Mouse (Mus musculus): ENCODE data around the gene Vstm5. TPM values are rescaled to one million over a fixed set of nuclear protein-coding genes. Genes with fewer than 3 reads are reported as not detected.
"Not testable (repeated sequence)": the region's sequence is repeated elsewhere in the genome, so short reads cannot be mapped to it uniquely, and the experiment has no call there.

Gene Vstm5
- total RNA-seq (2021): under 1 TPM; 0.12 to 0.13 TPM
- long read RNA-seq, experiment 1: 0 reads
- long read RNA-seq, experiment 2: 0 reads

DNA sequence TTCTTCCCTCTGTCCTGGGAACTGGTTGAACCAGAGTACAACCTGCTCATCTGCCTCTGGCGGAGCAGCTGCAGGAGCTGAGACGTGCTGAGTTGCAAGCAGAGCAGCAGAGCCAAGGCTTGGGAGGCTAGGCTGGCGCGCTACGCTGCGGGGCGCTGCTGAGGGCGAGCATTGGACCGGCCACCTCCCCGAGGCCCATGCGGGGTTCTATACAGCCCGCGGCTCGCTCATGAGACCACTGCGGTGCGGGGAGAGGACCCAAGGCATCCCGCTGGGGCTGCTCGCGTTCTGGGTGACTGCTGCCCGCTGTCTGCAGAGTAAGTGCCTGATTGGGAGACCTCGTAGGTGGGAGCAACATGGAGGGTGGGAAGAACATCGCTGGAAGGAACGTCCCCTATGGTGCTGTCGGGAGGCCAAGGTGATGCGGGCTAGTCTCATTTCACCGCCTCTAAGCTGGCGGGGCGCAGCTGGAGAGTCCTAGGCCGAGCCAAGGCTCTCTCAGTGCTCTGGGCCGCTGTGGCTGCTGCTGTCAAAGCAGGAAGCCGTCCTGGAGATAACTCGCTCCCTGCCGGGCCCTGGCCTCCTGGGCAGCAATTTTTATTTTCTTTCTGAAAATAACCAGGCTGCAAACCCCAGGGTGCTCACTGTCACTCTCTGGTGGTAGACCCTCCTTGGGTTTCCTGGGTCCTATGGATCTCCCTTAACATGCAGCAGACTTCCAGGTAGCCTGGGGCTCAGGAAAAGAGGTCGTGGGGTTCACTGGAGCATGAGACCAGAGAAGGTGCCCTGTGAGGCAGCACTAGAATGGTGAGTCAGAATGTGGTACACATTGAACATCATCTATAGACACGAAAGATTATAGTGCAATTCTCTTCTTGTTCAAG lies at the start of gene Vstm5:
Vstm5 (plus strand) TSS at position 4 of the 884 bp plus-strand sequence.
- intact Hi-C loops (cut with DNase I): no loop called here
- DNase-seq: no peak

DNA sequence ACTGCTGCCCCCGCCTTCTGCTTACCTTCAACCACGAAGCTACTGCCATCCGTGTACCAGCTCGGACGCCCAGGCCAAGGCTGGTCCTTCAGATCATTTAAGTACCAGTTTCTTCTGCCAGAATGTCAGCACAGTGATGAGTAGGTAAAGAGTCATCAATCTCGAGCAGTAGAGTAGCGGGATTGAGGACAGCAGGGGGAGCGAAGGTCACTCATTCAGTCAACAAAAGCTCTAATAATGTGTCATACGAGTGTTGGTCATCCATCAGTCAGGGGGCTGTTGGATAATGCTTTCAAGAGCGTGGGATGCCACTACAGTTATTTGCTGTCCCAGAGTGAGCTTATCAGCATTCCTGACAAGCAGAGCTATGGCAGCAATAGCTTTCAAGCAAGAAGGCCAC lies 44.0 kb upstream of the Vstm5 start:
- DNase-seq; intact Hi-C loops (cut with DNase I): not testable (repeated sequence)

DNA sequence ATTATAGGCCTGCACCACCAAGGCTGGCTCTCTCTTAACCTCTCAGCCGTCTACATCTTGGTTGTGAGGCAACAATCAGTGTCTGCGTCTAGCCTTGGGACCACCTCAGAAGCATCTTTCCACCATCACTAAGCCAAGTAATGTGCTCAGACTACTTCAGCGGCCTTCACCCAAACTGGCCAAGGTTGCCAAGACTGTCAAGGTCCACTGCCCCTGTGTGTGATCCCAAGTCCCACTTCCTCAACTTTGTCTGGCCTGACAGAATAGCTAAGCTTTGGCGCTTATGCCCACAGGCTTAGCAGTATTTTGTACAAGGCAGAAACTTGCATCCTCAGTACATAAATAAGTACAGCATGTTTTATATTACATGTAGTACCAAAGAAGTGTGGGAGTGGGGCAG lies 32.2 kb upstream of the Vstm5 start:
- intact Hi-C loops (cut with DNase I): no loop called here

DNA sequence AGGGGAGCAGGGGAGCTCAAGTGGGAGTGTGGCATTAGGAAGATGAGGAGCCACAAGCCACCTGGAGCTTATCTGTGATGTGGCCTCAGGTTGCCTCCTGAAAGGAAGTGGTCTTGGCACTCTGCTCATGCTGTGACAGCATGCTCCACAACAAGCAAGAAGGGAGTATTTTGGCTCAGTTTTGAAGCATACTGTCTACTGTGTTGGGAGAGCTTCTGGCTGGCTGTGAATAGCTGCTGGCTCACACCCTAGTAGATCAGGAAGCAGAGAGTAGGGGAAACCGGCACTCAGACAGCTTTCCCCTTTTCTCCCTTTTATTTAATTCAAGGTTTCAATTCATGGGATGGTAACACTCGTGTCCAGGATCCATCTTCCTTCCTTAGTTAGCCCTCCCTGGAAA lies 29.5 kb upstream of the Vstm5 start:
- intact Hi-C loops (cut with DNase I): no loop called here
- DNase-seq: no peak

More for the DNA sequence above, 32.2 kb upstream of the Vstm5 start:
- no peak for DNase-seq

DNA sequence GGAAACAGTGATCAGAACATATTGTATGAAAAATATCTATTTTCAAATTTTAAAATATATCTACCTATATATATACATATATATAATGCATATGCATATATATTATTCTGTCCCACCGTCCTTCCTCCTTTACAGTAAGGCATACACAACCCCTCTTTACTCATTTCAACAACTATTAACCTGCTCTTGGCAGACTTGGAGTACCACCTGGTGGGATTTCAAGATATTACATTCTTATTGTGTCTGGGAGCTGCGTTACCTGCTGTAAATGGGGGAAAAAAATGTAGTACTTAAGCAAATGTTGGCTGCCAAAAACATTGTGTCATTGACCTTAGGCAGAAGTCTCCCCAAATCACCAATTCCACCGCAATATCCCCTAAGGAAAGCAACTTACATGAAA lies 27.0 kb upstream of the Vstm5 start:
- intact Hi-C loops (cut with DNase I): loop anchor here (2.0 kb wide), 1 partner anchor 183 kb away; no protein-coding TSS in a partner anchor
- DNase-seq: no peak

DNA sequence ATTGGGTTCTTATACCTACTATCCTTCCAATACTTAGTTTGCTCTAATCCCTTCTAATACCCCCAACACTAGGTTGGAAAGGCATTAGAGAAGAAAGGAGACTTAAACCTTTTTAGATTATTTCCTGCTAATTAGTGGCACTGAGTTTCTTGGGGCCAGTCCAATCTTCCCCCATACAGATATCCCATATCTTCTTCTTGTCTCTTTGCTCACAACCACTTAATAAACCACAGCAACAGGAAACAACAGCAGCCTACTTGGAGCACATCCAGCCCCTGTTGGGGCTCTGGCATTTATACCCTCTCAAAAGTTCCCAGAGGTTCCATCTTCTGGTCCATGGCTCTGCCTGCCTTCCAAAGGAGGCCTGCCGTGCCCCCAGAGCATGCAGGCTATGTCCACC lies 25.1 kb upstream of the Vstm5 start:
- intact Hi-C loops (cut with DNase I): no loop called here
- DNase-seq: no peak

DNA sequence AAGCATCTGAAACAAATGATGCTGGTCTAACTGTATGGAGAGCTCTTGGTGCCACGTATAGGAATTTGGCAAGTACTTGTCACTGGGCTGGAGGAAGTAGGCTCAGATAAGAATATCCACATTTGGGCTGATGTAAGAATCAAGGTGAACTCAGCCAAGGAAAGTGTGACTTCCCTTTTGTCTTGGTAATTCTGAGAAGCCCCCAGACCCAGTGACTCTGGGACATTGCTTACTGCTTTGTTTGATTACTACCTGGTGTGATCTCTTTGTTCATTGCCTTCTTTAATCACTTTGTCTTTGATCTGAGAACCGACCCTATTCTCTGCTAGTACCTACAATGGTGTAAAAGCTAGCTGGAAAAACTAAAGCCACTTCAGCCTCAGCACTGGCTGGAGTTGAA lies 13.9 kb upstream of the Vstm5 start:
- intact Hi-C loops (cut with DNase I): no loop called here
- no peak for DNase-seq

DNA sequence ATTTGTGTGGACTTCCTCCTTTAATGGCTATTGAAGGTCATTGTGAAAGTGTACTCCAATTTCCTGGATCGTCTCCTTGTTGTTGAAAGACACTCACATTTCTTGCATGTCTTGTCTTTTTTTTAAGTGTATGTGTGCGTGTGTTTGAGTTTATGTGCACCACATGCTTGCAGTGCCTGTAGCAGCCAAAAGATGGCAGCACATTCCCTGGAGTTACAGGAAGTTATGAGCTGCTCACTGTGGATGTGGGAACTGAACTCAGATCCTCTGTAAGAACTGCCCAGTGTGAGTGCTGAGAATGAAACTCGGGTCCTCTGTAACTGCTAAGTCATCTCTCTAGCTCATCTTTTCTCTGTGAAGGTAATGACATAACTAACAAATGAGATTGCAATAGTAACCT lies 6.4 kb upstream of the Vstm5 start:
- DNase-seq: no peak
- intact Hi-C loops (cut with DNase I): no loop called here

DNA sequence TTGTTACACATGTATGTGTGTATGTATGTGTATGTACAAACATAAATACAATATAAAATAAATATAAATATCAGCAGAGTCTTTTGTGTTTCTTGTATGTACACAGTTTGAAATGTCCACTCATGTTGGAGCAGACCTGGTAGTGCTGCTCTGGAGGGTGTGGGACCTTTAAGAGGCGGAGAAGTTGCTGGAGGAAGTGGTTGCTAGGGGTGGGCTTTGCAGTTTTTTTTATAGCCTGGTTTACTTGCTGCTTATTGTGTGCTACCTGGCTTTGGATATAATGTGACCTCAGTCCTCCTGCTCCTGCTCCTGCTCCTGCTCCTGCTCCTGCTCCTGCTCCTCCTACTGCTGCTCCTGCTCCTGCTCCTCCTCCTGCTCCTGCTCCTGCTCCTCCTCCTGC lies 5.2 kb upstream of the Vstm5 start:
- intact Hi-C loops (cut with DNase I): no loop called here
- DNase-seq: no peak

GRCm38 (mm10) chr9:15235986-15236385 lies 2.9 kb upstream of the Vstm5 start:
- no peak for DNase-seq
- intact Hi-C loops (cut with DNase I): no loop called here

DNA sequence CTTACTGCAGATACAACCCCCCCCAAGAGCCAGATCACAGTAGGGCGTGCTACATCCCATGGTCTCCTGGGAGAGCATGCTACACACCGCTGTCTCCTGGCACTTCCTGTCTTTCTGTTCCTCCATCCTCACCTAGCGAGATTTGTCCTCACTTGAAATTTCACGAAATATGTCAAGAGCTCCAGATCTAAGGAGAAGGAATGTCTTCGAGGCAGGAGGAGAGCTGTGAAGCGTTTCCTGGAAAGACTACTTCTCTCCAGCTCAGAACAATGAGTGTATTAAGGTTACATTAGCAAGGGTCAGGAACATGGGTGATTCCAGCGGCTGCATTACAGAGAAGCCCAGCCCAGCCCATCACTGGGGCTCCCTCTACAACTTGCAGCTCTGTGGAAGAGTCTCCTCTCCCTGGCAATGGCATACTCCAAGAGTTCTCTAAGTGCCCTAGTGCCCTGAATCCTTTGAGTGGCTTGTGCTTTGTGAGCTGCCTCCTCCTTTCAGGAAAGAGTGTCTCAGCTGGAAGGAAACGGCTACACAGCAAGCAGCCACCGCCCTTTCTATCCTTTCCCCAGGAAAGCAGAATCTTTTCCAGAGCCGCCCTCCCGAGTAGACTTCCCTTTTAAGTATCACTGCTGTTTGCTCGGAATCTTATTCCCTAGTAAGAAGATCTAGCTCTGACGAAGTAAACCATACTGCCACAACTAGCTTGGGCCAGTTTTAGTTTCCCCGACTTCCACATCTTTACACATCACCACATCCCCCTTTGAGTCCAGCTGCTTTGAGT lies 1.1 kb upstream of the Vstm5 start:
- DNase-seq: no peak
- intact Hi-C loops (cut with DNase I): no loop called here

GRCm38 (mm10) chr9:15238297-15238990 lies 401 bp upstream of the Vstm5 start:
- intact Hi-C loops (cut with DNase I): no loop called here

GRCm38 (mm10) chr9:15240006-15240405 lies 1.2 kb downstream of the Vstm5 start:
- intact Hi-C loops (cut with DNase I): no loop called here
- DNase-seq: no peak

More at GRCm38 (mm10) chr9:15238297-15238990, 401 bp upstream of the Vstm5 start:
- no peak for DNase-seq

DNA sequence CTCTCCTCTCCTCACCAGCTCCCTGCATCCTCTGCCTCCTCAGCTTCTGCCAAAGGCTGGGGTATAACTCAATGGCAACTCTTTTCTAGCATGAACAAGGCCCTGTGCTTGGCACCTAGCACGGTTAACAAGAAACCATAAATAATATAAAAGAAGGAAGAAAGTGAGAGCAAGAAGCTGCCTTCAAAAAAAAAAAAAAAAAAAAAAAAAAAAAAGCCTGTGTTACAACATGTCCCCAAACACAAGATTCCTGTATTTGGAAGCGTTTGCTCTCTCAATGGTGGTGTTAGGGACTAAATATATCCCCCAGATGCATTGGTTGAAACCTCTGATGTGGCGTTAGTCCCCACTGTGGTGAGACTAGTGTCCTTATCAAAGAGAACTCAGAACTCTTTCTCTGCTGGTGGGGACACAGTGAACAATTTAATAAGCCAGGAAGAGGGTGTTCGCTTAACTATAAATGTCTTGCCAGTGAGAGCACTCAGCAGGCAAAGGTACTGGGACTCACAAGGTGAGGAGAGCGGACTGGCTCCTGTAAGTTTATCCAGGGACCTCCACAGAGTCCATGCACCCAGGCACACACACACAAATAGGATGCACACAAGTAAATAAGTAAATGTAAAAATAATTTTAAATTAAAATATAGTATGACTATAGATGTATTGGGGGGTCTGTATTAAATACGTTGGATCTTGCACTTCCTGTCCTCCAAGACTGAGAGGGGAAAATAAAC lies 2.2 kb downstream of the Vstm5 start:
- intact Hi-C loops (cut with DNase I): no loop called here

DNA sequence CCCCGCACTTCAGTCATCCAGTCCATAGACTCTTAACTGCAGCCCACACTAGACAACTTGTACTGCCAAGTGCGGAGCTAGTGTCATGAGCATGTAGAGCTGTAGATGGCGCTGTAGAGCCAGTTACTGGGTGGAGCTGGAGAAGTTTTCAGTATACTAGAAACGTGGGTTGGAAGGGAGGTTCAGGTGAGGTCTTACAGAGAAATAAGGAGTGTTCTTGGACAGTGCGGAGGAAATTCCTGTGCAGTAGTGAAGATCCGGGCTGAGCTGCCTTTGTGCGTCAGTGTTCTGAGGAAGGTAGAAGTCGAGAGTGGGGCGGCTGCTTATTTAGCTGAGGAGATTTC lies 2.7 kb downstream of the Vstm5 start:
- no peak for DNase-seq
- intact Hi-C loops (cut with DNase I): no loop called here

More for the DNA sequence above, 2.2 kb downstream of the Vstm5 start:
- no peak for DNase-seq

GRCm38 (mm10) chr9:15242130-15242529 lies 3.3 kb downstream of the Vstm5 start:
- DNase-seq: no peak
- intact Hi-C loops (cut with DNase I): no loop called here

- intact Hi-C loops (cut with DNase I): no loop called here
- DNase-seq: no peak
Observed at GRCm38 (mm10) chr9:15245319-15246075, 6.7 kb downstream of the Vstm5 start.

DNA sequence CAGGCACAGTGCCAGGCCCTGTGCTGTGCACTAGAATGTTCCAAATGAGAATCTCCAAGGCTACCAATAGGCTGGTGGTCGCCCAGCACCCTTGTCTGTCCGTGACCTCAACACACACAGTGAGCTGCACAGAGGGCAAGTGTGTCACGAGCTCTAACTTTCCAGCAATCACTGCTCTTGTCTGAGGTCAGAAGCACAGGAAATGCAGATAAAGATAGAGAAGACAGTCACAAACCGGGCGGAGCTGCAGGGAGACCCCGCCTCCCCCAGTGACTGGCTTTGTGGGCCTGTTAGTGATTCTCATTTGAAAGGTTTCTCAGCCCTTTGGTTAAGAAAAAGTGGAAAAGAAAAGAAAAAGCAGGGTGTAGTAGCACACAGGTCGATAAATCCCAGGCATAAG lies 11.5 kb downstream of the Vstm5 start:
- intact Hi-C loops (cut with DNase I): no loop called here
- no peak for DNase-seq

DNA sequence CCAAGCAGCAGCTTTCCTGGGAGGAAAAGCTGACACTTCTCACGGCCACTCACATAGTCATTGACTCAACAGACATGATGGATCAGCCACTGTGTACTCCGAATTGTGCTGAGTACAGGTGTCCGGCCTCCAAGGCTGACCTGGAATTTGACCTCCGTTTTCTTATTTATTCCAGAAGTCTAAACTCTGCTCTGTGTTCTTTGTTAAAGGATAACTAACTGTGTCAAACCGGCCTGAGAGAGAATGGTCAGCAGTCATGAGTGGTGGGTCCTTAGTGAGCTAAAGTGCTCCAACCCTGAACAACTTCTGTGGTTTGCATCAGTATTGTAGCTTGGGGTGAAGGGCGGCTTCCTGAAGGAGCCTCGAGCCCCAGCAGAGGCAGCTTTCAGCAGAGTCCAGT lies 13.4 kb downstream of the Vstm5 start:
- DNase-seq: no peak
- intact Hi-C loops (cut with DNase I): no loop called here

- no peak for DNase-seq
- intact Hi-C loops (cut with DNase I): no loop called here
Observed at GRCm38 (mm10) chr9:15254501-15254900, 15.7 kb downstream of the Vstm5 start.
